Mouse (Mus musculus) kidney, adult 18-20 months (tissue): ENCODE results near the gene Rnf220.

Experiments used
- DNase-seq: peaks from one replicate; pipeline ENCODE4 v3.0.0; 2021

Rnf220 gene

DNA sequence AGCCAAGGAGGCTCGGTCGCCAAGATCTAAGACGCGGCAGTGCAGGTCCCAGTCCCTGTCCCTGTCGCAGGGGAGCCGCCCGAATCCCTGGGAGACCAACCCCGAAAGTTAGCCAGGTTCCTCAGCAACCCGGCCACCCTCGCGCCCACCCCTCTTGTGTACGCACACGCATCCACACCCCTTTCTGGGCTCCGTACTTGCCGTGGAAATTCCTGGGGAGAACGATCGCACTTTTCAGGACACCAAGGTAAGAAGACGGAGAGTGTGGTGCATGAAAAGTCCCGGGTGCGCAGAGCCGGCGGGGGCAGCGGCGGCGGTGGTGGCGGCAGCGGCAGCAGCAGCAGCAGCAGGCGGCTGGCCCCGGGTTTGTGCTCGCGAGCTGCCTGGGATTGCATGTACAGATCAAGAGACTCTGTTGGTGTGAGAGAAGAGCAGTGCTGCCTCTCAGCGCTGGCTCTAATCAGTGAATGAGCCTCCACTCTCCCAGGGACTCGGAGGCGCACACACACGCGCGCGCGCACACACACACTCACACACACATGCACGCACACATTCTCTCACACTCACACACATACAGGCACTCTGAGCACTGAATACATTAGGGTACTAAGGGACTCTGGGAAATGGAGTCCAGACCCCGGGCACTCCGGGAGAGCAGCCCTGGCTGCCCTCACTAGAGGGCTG lies at the start of gene Rnf220:
Rnf220 (minus strand) TSS at position 571 of the 684 bp plus-strand sequence.
- DNase-seq: peak; percentile 28

GRCm38 (mm10) chr4:117546616-117547015 lies 49.8 kb upstream of the Rnf220 start:
- no peak for DNase-seq

DNA sequence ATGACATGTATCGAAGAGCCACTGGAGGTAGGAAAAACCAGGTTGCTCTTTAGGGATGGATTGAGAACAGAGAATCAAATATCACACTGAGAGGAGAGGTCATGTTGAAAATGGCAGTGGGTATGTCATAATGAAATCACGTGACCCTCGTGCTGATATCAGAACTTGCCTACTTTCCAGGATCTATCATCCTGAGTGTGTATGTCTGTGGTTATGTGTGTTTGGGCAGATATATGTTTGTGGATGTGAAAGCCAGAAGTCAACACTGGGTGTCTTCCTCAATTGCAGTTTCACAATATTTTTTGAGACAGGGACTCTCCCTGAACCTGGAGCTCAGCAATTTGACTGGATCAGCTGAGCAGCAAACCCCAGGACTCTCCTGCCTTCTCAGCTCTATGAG lies 48.6 kb upstream of the Rnf220 start:
- no peak for DNase-seq

DNA sequence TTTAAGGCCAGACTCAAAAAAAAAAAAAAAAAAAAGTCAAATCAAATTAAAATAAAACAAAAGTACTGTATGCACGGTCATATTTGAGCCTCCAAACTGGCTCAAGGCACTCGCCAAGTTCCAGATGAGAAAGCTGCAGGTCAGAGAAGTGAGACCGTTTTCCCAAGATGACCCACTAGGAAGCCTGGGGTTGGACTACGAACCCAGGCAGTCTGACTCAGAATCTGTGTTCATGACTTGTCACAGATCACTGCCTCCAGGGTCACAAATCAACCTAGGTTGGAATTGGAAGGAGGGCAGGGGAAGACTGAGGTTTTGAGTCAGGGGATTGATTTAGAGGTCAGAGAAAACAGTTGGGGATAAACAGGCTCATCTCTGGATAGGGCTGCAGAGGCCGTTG lies 43.7 kb upstream of the Rnf220 start:
- peak; percentile 32 for DNase-seq

GRCm38 (mm10) chr4:117539329-117539980 lies 42.6 kb upstream of the Rnf220 start:
- no peak for DNase-seq

- no peak for DNase-seq
Observed at GRCm38 (mm10) chr4:117537002-117537401, 40.1 kb upstream of the Rnf220 start.

GRCm38 (mm10) chr4:117535496-117536200 lies 38.8 kb upstream of the Rnf220 start:
- no peak for DNase-seq

GRCm38 (mm10) chr4:117529843-117530242 lies 33.0 kb upstream of the Rnf220 start:
- no peak for DNase-seq

GRCm38 (mm10) chr4:117527952-117528351 lies 31.1 kb upstream of the Rnf220 start:
- DNase-seq: peak; percentile 65

GRCm38 (mm10) chr4:117527116-117527899 lies 30.5 kb upstream of the Rnf220 start:
- no peak for DNase-seq

- no peak for DNase-seq
Observed at GRCm38 (mm10) chr4:117525990-117526389, 29.1 kb upstream of the Rnf220 start.

DNA sequence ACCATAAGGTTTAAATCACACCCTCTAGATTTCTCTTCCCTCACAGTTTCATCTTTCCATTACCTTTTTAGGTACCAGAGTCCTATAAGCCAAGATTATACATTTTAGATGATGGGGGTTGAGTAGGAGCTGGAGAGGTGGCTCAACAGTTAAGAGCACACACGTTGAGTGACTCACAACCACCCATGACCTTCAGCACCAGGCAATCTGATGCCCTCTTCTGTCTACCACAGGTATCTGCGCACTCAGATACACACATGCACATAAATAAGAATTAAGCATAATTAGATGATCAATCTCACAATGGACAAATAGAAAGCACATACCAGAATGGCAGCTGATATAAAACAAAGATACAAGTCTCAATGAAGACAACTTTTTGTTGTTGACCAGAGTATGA lies 24.5 kb upstream of the Rnf220 start:
- no peak for DNase-seq

- DNase-seq: no peak
Observed at GRCm38 (mm10) chr4:117518246-117518645, 21.4 kb upstream of the Rnf220 start.

DNA sequence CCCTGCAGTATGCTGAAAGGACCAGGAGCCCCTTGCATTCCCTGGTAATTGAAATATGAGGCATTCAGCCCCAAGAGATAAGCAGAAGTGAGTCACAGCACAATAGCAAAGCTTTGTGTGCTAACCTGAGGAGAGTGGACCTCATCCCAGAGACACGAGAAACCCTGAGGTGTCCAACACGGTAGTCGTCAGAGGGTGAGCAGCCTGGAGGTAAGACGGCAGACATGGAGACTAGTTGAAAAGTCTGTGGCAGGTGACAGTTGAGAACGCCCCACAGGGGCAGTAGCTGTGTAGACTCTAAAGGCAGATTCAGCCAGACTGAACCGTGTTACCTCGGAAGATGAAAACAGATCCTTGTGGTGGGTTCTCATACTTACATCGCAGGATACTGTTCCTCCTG lies 2.2 kb upstream of the Rnf220 start:
- no peak for DNase-seq

DNA sequence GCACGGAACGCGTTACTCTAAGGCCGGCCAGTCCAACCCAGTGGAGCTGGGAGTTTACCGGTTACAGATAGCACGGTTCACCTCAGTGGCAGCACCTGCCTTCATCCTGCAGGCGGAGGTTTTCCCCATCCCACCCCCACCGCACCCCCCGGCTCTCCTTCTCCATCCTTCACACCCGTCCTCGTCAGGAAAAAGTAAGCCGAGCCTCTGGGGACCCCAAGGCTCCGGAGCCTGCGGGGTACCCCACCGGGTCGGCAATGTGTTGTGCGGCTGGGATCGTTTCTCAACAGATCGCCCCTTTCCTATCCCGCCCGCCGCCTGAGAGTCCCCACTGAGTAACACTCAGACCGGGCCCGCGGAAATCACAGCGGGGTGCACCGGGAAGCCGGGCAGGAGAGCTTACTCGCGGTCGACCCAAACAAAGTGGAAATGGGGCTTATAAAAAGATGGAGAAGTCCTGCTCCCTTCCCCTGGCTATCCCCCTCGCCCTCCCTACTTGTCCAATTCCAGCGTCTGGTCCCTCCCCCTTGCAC lies 917 bp downstream of the Rnf220 start:
- peak; percentile 18 for DNase-seq

DNA sequence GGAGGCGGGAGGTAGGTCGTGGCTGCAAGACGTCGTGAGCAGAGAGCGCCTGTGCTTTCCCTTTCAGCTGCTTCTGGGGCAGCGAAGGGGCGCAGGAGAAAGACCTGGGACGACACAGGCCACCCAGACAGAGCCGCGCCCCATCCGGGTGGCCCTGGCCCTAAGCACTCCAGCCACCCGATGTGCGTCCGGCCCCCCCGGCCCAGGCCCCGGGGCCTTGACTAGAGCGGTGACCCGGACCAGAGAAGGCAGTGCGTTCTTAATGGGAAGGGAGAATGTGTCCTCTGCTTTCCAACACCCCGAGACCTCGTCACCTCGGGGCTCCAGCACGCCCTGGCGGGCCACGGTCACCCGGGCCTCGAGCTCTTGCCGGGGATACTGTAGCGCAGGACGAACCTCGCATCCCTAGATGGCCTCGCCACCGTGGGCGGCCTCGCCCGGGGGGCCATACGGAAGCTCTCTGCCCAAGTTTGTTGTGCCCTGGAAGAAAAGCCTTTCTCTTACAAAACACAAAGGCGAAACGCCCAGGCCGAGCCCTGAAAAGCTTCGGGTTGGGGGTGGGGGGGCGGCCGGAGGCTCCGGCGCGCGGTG lies 1.8 kb downstream of the Rnf220 start:
- peak; percentile 56 for DNase-seq

- DNase-seq: peak; percentile 35
Observed at GRCm38 (mm10) chr4:117493905-117494851, 2.7 kb downstream of the Rnf220 start.

GRCm38 (mm10) chr4:117493161-117493568 lies 3.7 kb downstream of the Rnf220 start:
- peak; percentile 44 for DNase-seq

GRCm38 (mm10) chr4:117491840-117492239 lies 5.0 kb downstream of the Rnf220 start:
- DNase-seq: no peak

GRCm38 (mm10) chr4:117489975-117490374 lies 6.9 kb downstream of the Rnf220 start:
- DNase-seq: no peak

DNA sequence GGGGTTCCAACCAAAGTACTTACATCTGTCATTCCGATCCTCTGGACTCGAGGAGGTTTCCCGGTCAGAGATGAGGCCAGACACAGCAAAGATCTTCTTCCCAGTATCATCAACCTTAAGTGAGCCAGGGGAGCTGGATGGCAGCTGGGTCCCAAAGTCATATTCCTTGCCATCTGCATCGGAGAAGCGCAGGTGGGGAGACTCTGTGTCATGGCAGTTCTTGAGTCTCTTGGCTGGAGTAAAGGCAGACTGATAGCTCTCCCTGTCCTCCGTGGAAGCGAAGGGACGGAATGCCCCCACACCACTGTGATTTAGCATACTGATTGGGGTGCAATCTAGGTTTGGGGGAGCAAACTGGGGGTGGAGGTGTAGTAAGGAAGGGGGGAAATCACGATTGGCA lies 7.3 kb downstream of the Rnf220 start:
- DNase-seq: no peak
